Mouse (Mus musculus) C2C12 (cell line): ENCODE results near the gene Rhof. TPM values are rescaled to one million over a fixed set of nuclear protein-coding genes. Genes with fewer than 3 reads are reported as not detected.
"Not testable (repeated sequence)": the region's sequence is repeated elsewhere in the genome, so short reads cannot be mapped to it uniquely, and the experiment has no call there.

ENCODE experiments used
- H3K27me3 ChIP-seq: one replicate; pipeline ENCODE4 v1.6.1; 2011; ENCODE audit not compliant: control insufficient read depth, insufficient read depth, insufficient read length
- H3K36me3 ChIP-seq: one replicate; pipeline ENCODE4 v1.6.1; 2011; ENCODE audit not compliant: control insufficient read depth, insufficient read depth
- H3K4me3 ChIP-seq: one replicate; pipeline ENCODE4 v1.5.1; 2011; ENCODE audit warnings: mild to moderate bottlenecking, control low read depth; ENCODE audit not compliant: poor library complexity, insufficient read depth, severe bottlenecking
- H3K79me2 ChIP-seq: one replicate; pipeline ENCODE4 v1.6.1; 2011; ENCODE audit not compliant: control insufficient read depth, insufficient read depth
- H3K79me3 ChIP-seq: one replicate; pipeline ENCODE4 v1.6.1; 2011; ENCODE audit warnings: low read depth, control low read depth
- H3ac ChIP-seq: one replicate; pipeline ENCODE3; 2011; ENCODE audit warnings: low read depth; ENCODE audit not compliant: control insufficient read depth, insufficient read length
- CEBPB ChIP-seq: IDR thresholded peaks from one replicate; pipeline ENCODE4 v1.6.1; 2011; ENCODE audit warnings: low read depth, mild to moderate bottlenecking, control low read depth, moderate library complexity
- CTCF ChIP-seq: IDR thresholded peaks from one replicate; pipeline ENCODE4 v1.5.1; 2011; ENCODE audit not compliant: control insufficient read depth, insufficient read depth, insufficient read length
- FOSL1 ChIP-seq: IDR thresholded peaks from one replicate; pipeline ENCODE4 v1.8.0; 2011; ENCODE audit warnings: mild to moderate bottlenecking, low read length; ENCODE audit not compliant: poor library complexity, insufficient read depth, severe bottlenecking
- MAX ChIP-seq: IDR thresholded peaks from one replicate; pipeline ENCODE4 v1.6.1; 2011; ENCODE audit warnings: mild to moderate bottlenecking, control low read depth
- MYOD1 ChIP-seq: IDR thresholded peaks from one replicate; pipeline ENCODE4 v1.6.1; 2011; ENCODE audit warnings: low read depth; ENCODE audit not compliant: control insufficient read depth, insufficient read length
- MYOG ChIP-seq: IDR thresholded peaks from one replicate; pipeline ENCODE4 v1.6.1; 2011; ENCODE audit not compliant: control insufficient read depth, insufficient read length; ENCODE audit errors: extremely low read depth
- USF1 ChIP-seq: IDR thresholded peaks from one replicate; pipeline ENCODE4 v1.6.1; 2011; ENCODE audit warnings: low read depth, mild to moderate bottlenecking, control low read depth, moderate library complexity
- polyA plus RNA-seq: library from polyadenylated mRNA; unstranded; fragments of >200 nt; fragmentation: generic; extraction: Trizol; gene quantifications from one replicate; pipeline ENCODE4 v1.2.1, GENCODE M21; 2012; ENCODE audit warnings: missing spikeins

Gene Rhof
- polyA plus RNA-seq, 1 experiment, result 1.9 TPM

DNA sequence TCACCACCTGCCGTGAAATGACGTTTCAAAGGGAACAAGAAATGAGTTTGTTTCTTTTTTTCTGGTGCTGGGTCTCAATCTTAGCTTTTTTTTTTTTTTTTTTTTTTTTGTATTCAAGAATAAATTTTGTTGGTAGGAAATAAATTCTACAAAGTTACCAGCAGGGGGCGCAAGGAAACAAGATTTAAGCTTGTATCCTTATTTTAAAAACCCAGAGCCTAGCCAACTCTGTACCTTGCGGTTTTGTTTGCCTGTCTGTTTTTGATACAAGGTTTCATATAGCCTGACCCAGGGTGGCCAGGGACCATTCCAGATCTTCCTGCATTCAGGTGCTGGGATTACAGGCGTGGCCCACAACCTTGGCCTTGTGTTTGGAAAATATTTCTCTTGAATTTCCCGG lies 68.3 kb downstream of the Rhof start:
- no peak overlapping the region for H3K4me3 ChIP-seq
- H3K79me3 ChIP-seq, result no peaks in the 10 kb centered on the region
- TF ChIP-seq MAX (no peak), CTCF (no peak), MYOD1 (no peak), MYOG (no peak), CEBPB (no peak), FOSL1 (no peak), USF1 (no peak)
- H3K27me3 ChIP-seq, result no peaks in the 10 kb centered on the region
- no peaks in the 10 kb centered on the region for H3K36me3 ChIP-seq
- no peaks in the 10 kb centered on the region for H3K79me2 ChIP-seq
- H3ac ChIP-seq, result no peak overlapping the region

DNA sequence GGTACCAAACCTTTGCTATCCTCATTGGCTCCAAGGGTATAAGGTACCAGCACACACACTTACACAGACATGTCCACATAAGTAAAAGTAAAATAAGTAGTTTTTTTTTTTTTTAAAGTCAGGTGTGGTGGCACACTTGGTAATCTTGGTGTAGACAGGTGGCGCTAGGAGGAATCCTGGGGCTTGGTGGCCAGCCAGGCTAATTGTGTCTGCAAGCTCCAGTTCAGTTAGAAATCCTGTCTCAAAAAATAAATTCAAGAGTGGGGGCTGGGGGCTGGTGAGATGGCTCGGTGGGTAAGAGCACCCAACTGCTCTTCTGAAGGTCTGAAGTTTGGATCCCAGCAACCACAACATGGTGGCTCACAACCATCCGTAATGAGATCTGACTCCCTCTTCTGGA lies 69.4 kb downstream of the Rhof start:
- TF ChIP-seq USF1, result no peak
- no peak for TF ChIP-seq MYOG
- H3ac ChIP-seq, result no peak overlapping the region
- no peaks in the 10 kb centered on the region for H3K36me3 ChIP-seq
- no peaks in the 10 kb centered on the region for H3K79me3 ChIP-seq
- no peaks in the 10 kb centered on the region for H3K27me3 ChIP-seq
- no peaks in the 10 kb centered on the region for H3K79me2 ChIP-seq
- no peak overlapping the region for H3K4me3 ChIP-seq

DNA sequence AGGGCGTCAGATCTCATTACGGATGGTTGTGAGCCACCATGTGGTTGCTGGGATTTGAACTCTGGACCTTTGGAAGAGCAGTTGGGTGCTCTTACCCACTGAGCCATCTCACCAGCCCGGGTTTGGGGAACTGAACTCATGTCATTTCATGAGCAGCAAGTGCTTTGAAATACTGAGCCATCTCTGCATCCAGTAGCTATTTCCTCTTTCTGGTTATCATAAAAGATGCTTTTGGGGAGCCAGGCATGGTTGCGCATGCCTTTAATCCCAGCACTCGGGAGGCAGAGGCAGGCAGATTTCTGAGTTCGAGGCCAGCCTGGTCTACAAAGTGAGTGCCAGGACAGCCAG lies 71.1 kb downstream of the Rhof start:
- not testable (repeated sequence) for H3K27me3 ChIP-seq, H3ac ChIP-seq, H3K79me3 ChIP-seq, H3K4me3 ChIP-seq, H3K79me2 ChIP-seq, H3K36me3 ChIP-seq

- H3K36me3 ChIP-seq, result no peaks in the 10 kb centered on the region
- H3ac ChIP-seq, result no peak overlapping the region
- no peak for TF ChIP-seq MYOD1
- TF ChIP-seq CTCF, result no peak
- TF ChIP-seq CEBPB, result no peak
- TF ChIP-seq USF1, result no peak
- no peak overlapping the region for H3K4me3 ChIP-seq
- no peaks in the 10 kb centered on the region for H3K79me3 ChIP-seq
- H3K27me3 ChIP-seq, result no peaks in the 10 kb centered on the region
- no peaks in the 10 kb centered on the region for H3K79me2 ChIP-seq
Measured at GRCm38 (mm10) chr5:123060706-123061401, 71.6 kb downstream of the Rhof start.

DNA sequence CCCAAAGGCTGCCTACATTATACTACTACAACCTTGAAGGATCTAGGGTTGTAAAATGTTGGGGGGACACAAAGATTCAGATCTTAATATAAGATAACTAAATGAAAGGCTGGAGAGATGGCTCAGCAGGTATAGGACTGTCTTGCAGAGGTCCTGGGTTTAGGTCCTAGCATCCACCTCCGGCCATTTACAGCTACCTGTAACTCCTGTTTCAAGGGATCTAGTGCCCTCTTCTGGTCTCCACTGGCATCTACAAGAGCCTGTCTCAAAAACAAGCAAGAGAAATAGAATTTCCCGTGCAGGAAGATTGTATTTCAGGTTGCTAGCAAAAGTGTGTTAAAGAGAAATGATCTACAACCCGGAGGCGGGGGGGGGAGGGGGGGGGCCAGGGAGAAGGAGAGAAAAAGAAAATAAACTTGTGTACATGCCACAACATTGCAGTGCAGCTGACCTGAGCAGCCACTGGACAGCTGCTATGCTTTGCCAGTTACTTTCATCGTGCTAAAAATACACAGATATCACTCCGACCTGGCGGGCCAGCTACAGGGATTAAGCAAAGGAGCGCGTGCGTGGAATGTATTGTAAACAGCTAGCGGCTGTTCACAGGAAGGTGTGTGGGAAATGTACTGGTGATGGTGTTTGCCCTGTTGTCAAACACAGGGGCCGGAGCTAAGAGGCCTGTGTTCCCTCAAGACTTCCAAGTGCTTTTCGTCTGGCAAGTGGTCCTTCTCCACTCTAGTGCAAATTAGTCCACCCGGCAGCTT lies 72.6 kb downstream of the Rhof start:
- H3K36me3 ChIP-seq, result no peaks in the 10 kb centered on the region
- no peaks in the 10 kb centered on the region for H3K79me2 ChIP-seq
- peak overlapping the region; percentile 32 for H3ac ChIP-seq
- H3K27me3 ChIP-seq, result no peaks in the 10 kb centered on the region
- no peaks in the 10 kb centered on the region for H3K79me3 ChIP-seq
- no peak overlapping the region for H3K4me3 ChIP-seq
- TF ChIP-seq CEBPB (no peak), CTCF (peak; percentile 2)

- peak overlapping the region; percentile 32 for H3K4me3 ChIP-seq
- no peak overlapping the region for H3ac ChIP-seq
- no peaks in the 10 kb centered on the region for H3K79me3 ChIP-seq
- no peaks in the 10 kb centered on the region for H3K36me3 ChIP-seq
- H3K27me3 ChIP-seq, result no peaks in the 10 kb centered on the region
- H3K79me2 ChIP-seq, result no peaks in the 10 kb centered on the region
- TF ChIP-seq USF1 (peak; percentile 92), MAX (no peak)
Measured at GRCm38 (mm10) chr5:123058251-123059102, 74.0 kb downstream of the Rhof start.
